Mouse (Mus musculus) bone marrow macrophage, adult 2 months (primary cell): ENCODE data around the gene Mtnr1a. TPM values are rescaled to one million over a fixed set of nuclear protein-coding genes. Genes with fewer than 3 reads are reported as not detected.

ENCODE experiments used
- H3K27ac ChIP-seq: 2 replicates; pipeline ENCODE4 v1.5.1; 2012; ENCODE audit warnings: low read depth, low read length; ENCODE audit not compliant: insufficient read depth
- H3K4me1 ChIP-seq: 2 replicates; pipeline ENCODE4 v1.6.1; 2012; ENCODE audit warnings: low read length; ENCODE audit not compliant: control insufficient read depth, insufficient read depth
- H3K4me3 ChIP-seq: 2 replicates; pipeline ENCODE4 v1.5.1; 2012; ENCODE audit warnings: mild to moderate bottlenecking, low read length, moderate library complexity; ENCODE audit not compliant: insufficient read depth
- CTCF ChIP-seq: IDR thresholded peaks from 2 replicates; pipeline ENCODE4 v1.5.1; 2012; ENCODE audit warnings: low read depth, mild to moderate bottlenecking, low read length, moderate library complexity
- POLR2A ChIP-seq: IDR thresholded peaks from 2 replicates; pipeline ENCODE4 v1.6.1; 2012; ENCODE audit warnings: mild to moderate bottlenecking, low read depth, low read length, borderline replicate concordance
- polyA plus RNA-seq: library from polyadenylated mRNA; stranded (reverse); fragments of >200 nt; gene quantifications from 2 replicates; pipeline ENCODE4 v1.2.4, GENCODE M21; 2012; ENCODE audit not compliant: missing spikeins, insufficient read depth, insufficient read length

Gene Mtnr1a
- polyA plus RNA-seq, result not detected in 2 replicates

DNA sequence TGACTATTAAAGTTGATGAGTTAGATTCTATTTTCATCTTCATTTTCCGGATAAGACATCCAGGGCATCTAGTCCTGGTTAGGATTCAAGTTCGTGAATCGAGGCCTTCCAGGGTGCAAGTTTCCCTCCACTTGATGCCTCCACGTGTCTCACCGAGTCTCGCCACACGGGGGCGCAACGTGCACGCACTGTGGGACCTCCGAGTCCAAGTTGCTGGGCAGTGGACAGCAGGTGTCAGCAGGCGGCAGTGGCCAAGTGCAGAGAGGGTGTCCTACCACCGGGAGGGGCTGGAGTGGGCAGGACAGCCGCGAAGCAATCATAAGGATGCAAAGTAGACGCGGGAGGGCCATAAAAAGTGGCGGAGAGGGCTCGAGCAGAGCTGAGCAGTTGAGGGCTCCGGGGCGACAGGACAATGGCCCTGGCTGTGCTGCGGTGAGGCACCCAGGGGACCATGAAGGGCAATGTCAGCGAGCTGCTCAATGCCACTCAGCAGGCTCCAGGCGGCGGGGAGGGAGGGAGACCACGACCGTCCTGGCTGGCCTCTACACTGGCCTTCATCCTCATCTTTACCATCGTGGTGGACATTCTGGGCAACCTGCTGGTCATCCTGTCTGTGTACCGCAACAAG is at the start of gene Mtnr1a:
TSS of gene Mtnr1a (plus strand) at position 379 of the 628 bp plus-strand sequence.
- Histone ChIP-seq H3K27ac (no peak within 1 kb of the TSS), H3K4me1 (no peaks in the 10 kb centered on the region), H3K4me3 (no peak within 1 kb of the TSS)
- TF ChIP-seq CTCF (peak; percentile 70), POLR2A (no peak)

DNA sequence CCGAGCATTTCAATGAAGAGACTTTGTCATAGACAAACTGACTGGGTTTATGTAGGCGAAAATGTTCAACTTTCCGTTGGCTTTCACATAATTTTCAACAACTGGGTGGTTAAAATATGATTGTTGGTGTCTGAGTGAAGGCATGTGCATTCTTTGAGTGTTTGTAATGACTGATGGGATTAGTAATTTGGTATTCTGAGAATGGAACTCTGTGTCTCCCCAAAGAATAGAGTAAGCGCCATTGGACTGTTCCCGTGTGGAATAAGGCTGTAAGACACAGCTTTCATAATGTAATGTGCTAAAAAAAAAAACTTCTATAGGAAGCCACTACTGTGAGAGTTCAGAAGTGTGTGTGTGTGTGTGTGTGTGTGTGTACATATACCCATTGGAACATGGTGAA is 49.7 kb upstream of the Mtnr1a start:
- Histone ChIP-seq H3K27ac (no peak overlapping the region), H3K4me3 (no peak overlapping the region), H3K4me1 (no peaks in the 10 kb centered on the region)
- TF ChIP-seq POLR2A (no peak), CTCF (no peak)

DNA sequence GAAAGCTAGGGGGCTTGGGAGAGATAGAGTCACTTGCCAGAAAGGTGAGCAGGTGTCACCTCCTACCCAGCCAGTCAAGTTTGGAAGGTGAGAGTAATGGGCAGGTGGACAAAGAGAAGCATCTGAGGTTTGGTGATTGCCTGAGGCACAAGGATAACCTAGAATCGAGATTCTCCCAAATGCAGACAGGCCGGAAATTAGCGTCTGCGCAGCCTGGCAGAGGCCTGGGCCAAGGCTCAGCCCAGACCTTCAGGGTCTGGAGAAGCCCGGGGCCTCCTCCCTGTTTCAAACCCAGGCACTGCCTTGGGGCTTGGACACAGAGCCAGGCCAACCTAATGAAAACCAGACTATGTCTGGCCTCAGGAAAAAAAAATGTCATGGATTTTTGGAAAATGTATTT is 47.8 kb upstream of the Mtnr1a start:
- Histone ChIP-seq H3K4me3 (no peak overlapping the region), H3K27ac (no peak overlapping the region), H3K4me1 (no peaks in the 10 kb centered on the region)
- TF ChIP-seq CTCF (no peak), POLR2A (no peak)

DNA sequence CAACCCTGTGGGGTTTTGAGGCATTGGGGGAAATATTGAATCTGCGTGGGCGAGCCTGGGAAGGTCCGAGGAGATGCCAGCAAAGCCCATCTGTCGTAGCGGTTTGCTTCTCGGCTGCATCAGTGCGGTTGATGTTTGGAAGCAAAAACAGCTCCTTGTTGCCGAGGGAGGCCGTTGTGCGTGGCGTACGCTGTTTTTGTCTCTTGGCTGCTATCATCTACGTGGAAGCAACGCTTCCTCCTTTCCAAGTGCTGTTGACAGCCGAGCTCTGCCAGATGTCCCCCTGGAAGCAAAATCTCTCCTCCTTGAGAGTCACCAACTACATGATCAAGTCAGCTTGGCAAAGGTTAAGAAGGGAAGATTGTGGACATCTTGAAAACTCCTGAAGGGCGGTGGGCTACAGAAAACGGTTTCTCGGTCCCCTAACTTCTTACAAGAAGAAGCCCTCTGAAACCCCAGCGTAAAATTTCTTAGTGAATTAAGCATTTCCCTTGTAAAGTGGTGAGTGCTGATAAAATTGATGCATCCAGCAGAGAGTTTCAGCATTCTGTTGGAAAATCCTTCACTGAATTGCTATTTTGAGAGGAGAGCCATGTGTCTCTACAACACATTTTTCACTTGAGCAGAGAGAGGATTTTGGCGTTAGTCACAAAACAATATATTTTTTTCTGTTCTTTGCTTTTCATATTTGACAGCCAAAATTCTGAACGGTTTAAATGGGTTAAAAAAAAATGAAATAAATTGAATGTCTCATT is 46.8 kb upstream of the Mtnr1a start:
- TF ChIP-seq CTCF (no peak), POLR2A (no peak)
- Histone ChIP-seq H3K4me3 (no peak overlapping the region), H3K4me1 (no peaks in the 10 kb centered on the region), H3K27ac (no peak overlapping the region)

DNA sequence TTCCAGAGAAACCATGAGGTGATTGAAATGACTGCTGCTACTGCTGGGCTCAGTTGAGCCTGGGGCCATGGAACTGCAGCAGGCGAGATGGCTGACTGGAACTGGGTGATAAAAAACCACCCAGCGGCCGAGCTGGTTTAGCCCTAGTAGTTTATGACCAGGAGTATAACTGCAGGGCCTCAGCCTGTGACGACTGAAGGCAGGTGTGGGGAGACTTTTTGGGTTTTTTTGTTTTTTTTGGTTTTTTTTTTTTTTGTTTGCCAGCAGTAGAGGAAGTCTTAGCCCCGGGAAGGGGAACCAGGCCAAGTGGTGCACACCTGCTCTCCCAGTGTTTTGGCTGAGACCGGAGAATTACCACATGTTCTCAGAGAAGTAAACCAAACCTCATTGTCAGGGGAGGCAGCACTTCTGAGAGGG is 40.8 kb upstream of the Mtnr1a start:
- TF ChIP-seq POLR2A (no peak), CTCF (no peak)
- H3K4me3 ChIP-seq, result no peak overlapping the region
- H3K4me1 ChIP-seq, result no peaks in the 10 kb centered on the region
- H3K27ac ChIP-seq, result no peak overlapping the region

DNA sequence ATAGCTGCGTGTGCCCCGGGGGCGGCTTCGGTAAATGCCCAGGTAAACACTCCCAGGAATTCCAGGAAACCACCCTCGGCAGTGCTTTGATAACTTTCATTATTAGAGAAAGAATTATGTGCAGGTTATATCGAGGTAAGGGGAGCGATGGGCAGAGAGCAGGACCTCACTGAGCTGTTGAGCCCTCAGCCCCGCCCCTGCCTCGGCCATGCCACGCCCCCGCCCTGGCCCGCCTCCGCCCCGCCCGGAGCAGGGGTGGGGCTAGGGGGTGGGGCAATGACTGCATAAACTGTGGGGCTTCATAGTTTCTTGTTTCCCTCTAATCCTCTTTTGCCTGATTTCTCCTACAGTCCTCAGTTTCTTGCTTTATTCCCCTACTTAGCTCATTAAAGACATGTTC is 30.6 kb upstream of the Mtnr1a start:
- H3K4me1 ChIP-seq, result no peaks in the 10 kb centered on the region
- TF ChIP-seq POLR2A (no peak), CTCF (no peak)
- no peak overlapping the region for H3K4me3 ChIP-seq
- no peak overlapping the region for H3K27ac ChIP-seq

DNA sequence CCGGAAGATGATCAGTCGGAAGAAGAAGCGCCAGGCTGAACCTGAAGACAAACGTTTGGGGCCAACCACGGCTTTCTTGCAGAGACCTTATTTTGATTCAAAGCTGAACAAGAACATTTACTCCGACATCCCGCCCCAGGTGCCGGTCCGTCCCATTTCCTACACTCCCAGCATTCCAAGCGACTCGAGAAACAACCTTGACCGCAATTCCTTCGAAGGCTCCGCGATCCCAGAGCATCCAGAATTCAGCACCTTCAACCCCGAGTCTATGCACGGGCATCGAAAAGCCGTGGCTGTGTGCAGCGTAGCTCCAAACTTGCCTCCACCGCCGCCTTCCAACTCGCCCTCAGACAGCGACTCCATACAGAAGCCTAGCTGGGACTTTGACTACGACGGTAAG is 24.8 kb upstream of the Mtnr1a start:
- Histone ChIP-seq H3K4me3 (no peak overlapping the region), H3K27ac (no peak overlapping the region), H3K4me1 (no peaks in the 10 kb centered on the region)
- TF ChIP-seq POLR2A (no peak), CTCF (no peak)

DNA sequence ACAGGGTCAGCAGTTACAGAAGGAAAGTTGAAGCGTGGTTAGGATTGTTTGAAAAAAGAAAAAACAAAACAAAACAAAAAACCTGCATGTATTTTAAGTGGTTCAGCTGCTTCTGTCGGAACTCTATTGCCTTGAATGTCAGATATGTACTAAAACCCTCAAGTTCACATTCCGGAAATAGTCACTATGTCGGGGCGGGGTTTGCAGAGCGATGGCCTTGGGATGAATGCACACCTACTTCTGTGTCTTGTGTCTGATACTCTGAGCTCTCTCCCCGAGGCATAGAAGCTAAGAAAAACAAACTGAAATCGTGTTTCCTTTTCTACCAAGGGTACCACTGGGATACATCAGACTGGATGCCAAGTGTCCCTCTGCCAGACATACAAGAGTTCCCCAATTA is 18.5 kb upstream of the Mtnr1a start:
- TF ChIP-seq POLR2A (no peak), CTCF (no peak)
- no peak overlapping the region for H3K27ac ChIP-seq
- no peaks in the 10 kb centered on the region for H3K4me1 ChIP-seq
- no peak overlapping the region for H3K4me3 ChIP-seq

DNA sequence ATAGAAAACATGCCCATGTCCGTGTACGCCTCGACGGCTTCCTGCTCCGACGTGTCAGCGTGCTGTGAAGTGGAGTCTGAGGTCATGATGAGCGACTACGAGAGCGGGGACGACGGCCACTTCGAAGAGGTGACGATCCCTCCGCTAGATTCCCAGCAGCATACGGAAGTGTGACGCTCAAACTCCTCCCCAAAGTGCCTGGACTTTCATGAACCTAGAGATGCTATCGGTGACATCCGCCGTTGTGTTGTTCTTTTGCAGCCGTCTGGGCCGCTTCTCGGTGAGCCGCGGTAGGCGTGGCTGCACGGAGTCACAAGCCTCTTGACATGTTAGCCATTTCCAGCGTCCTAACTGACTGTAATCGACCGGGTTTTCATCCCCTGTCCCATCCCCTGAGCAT is 17.7 kb upstream of the Mtnr1a start:
- H3K4me3 ChIP-seq, result no peak overlapping the region
- TF ChIP-seq POLR2A (no peak), CTCF (no peak)
- H3K4me1 ChIP-seq, result no peaks in the 10 kb centered on the region
- H3K27ac ChIP-seq, result no peak overlapping the region

DNA sequence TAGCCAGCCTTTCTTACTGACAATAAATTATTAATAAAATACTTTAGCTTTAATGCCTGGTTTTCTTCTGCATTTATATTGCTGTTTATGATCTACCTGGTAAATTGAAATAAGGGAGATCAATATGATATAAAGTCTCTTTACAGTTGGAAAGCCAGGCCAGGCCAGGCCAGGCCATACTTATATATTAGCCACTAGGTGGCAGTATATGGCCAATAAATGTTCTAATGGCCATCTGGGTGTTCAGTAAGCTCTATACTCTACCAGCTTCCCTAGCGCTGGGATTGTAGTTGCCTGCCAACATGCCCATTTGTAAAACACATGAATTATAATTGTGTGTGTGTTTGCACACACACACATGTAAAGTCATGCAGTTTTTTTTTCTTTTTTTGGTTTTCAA is 16.7 kb upstream of the Mtnr1a start:
- TF ChIP-seq CTCF (no peak), POLR2A (no peak)
- no peak overlapping the region for H3K4me3 ChIP-seq
- H3K27ac ChIP-seq, result no peak overlapping the region
- no peaks in the 10 kb centered on the region for H3K4me1 ChIP-seq
